Comparison of ENCODE assay signal across 8 mouse cellular contexts in the genomic region with DNA sequence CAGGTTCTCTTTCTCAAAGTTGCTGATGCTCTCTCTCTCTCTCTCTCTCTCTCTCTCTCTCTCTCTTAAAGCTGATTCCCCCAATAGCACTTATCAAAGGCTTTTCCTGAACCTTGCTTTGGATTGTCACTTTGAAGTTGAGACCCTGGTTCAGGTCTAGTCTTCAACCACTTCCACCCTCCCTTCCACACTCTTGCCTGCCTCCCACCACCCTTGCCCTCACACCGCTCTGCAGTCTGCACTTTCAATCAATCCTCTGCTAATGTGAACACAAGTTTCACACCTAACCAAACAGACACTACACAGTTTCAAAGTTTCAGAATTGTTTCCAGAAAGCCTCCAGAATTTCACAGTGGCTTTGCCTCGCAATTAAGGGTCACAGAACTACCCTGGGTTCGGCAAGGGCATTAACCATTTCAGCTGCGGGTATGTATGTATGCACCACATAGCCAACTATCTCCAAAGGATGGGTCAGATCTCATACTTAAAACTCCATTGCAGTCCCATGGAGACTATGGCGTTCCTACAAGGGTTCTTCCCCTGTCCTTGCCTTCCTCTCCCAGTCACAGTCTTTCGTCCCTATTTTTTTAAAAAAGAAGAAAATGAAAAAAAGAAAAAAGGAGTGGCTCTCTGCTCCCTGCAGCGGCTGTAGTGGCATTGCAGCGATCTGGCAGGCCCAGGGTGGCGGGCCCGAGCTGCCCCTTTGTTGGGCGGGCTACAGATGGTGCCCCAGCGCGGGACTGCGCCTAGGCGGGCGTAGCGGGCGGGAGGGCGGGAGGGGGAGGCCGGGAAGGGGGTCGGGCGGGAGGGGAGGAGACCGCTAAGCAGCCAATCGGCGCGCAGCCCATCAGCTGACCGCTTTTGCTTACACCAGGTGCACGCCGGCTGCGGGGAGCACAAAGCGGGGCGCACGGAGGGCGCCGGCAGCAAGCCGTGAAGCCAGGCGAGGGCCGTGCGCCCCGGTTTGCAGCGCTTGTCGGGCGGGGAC. TPM values are rescaled to one million over a fixed set of nuclear protein-coding genes. Genes with fewer than 3 reads are reported as not detected.
DNase-seq lines count a peak whose midpoint lies in the region; ATAC-seq and TF ChIP-seq lines count a peak whose summit lies in the region.

Gene Lrrn1, plus strand, starts transcription at position 892 of the 988 bp plus-strand sequence.

- H3K4me1 ChIP-seq in heart, adult 2 months (ENCODE audit: control insufficient read depth, insufficient read depth, low read length): no peaks in the 10 kb centered on the region
- H3K4me1 ChIP-seq in brown adipose tissue, adult 24 weeks (ENCODE audit: control insufficient read depth, insufficient read depth, insufficient read length, low read length): peaks cover 3% of the 10 kb centered on the region; the same call in 1 of the 2 replicates
- H3K4me1 ChIP-seq in forebrain, embryonic 12.5 days: peaks cover 28% of the 10 kb centered on the region
- peaks cover 16% of the 10 kb centered on the region for H3K4me1 ChIP-seq in hindbrain, embryonic 14.5 days (replicated peaks; ENCODE audit: control insufficient read depth, insufficient read depth, low read length)
- peaks cover 23% of the 10 kb centered on the region for H3K4me1 ChIP-seq in midbrain, embryonic 16.5 days (ENCODE audit: control insufficient read depth, insufficient read depth, low read length)

- no peak for TF ChIP-seq POLR2A in heart, adult 2 months (IDR thresholded peaks at IDR 0.05; ENCODE audit: insufficient read depth, low read depth, low read length)

- 6% methylated on average over 30 of the region's 43 CpGs for WGBS in heart, adult 2 months
- 2% methylated on average over 40 of the region's 43 CpGs for WGBS in forebrain, embryonic 12.5 days
- 2% methylated on average over 40 of the region's 43 CpGs for WGBS in hindbrain, embryonic 14.5 days
- WGBS in midbrain, embryonic 16.5 days: 3% methylated on average over 36 of the region's 43 CpGs

- no peak for TF ChIP-seq EP300 in heart, adult 2 months (IDR thresholded peaks at IDR 0.05; ENCODE audit: insufficient read depth, low read depth, low read length)

- no peaks in the 10 kb centered on the region for H3K79me2 ChIP-seq in heart, adult 2 months (replicated peaks; ENCODE audit: control insufficient read depth, insufficient read depth, low read length)

- H3K27ac ChIP-seq in heart, adult 2 months: no peak within 1 kb of the TSS
- H3K27ac ChIP-seq in brown adipose tissue, adult 24 weeks (replicated peaks; ENCODE audit: low read depth, low read length): no peak within 1 kb of the TSS
- H3K27ac ChIP-seq in forebrain, embryonic 12.5 days: peak within 1 kb of the TSS; percentile 90
- peak within 1 kb of the TSS; percentile 97 for H3K27ac ChIP-seq in hindbrain, embryonic 14.5 days
- H3K27ac ChIP-seq in left cerebral cortex, adult 2 months: peak within 1 kb of the TSS; percentile 89
- H3K27ac ChIP-seq in midbrain, embryonic 16.5 days (ENCODE audit: low read length): peak within 1 kb of the TSS; percentile 94

- no peaks in the 10 kb centered on the region for H3K36me3 ChIP-seq in heart, adult 2 months (ENCODE audit: control insufficient read depth, insufficient read depth, low read length)
- H3K36me3 ChIP-seq in forebrain, embryonic 12.5 days (replicated peaks): no peaks in the 10 kb centered on the region
- H3K36me3 ChIP-seq in hindbrain, embryonic 14.5 days (replicated peaks; ENCODE audit: control insufficient read depth, insufficient read depth): no peaks in the 10 kb centered on the region
- H3K36me3 ChIP-seq in midbrain, embryonic 16.5 days (ENCODE audit: control insufficient read depth, insufficient read depth, low read length): no peaks in the 10 kb centered on the region

- peaks cover 6% of the 10 kb centered on the region for H3K27me3 ChIP-seq in heart, adult 2 months (ENCODE audit: control insufficient read depth, insufficient read depth, low read length)
- no peaks in the 10 kb centered on the region for H3K27me3 ChIP-seq in forebrain, embryonic 12.5 days
- no peaks in the 10 kb centered on the region for H3K27me3 ChIP-seq in hindbrain, embryonic 14.5 days (ENCODE audit: control insufficient read depth, insufficient read depth, low read length)
- H3K27me3 ChIP-seq in midbrain, embryonic 16.5 days (ENCODE audit: control insufficient read depth, insufficient read depth, low read depth, low read length): no peaks in the 10 kb centered on the region

- peak within 1 kb of the TSS; percentile 14; the same call in 1 of the 2 replicates for H3K4me3 ChIP-seq in heart, adult 2 months
- peak within 1 kb of the TSS; percentile 37 for H3K4me3 ChIP-seq in brown adipose tissue, adult 24 weeks (ENCODE audit: insufficient read depth, low read depth, low read length)
- H3K4me3 ChIP-seq in forebrain, embryonic 12.5 days (replicated peaks): peak within 1 kb of the TSS; percentile 84
- H3K4me3 ChIP-seq in hindbrain, embryonic 14.5 days (replicated peaks; ENCODE audit: low read length): peak within 1 kb of the TSS; percentile 94
- peak within 1 kb of the TSS; percentile 88 for H3K4me3 ChIP-seq in left cerebral cortex, adult 2 months
- H3K4me3 ChIP-seq in midbrain, embryonic 16.5 days (ENCODE audit: low read depth, low read length): peak within 1 kb of the TSS; percentile 78

- no peak for TF ChIP-seq CTCF in heart, adult 2 months (IDR thresholded peaks at IDR 0.05)
- peak; percentile 32 for TF ChIP-seq CTCF in left cerebral cortex, adult 2 months (IDR thresholded peaks at IDR 0.05)

- ATAC-seq in forebrain, embryonic 12.5 days (ENCODE audit: low FRiP score): peak; percentile 95
- ATAC-seq in hindbrain, embryonic 14.5 days (ENCODE audit: low FRiP score): peak; percentile 95
- peak; percentile 96 for ATAC-seq in midbrain, embryonic 16.5 days

- no peaks in the 10 kb centered on the region for H3K9me3 ChIP-seq in forebrain, embryonic 12.5 days
- H3K9me3 ChIP-seq in hindbrain, embryonic 14.5 days (ENCODE audit: control insufficient read depth, low read length): no peaks in the 10 kb centered on the region
- no peaks in the 10 kb centered on the region for H3K9me3 ChIP-seq in midbrain, embryonic 16.5 days (replicated peaks; ENCODE audit: control insufficient read depth, low read length, poor library complexity, severe bottlenecking)

- peak within 1 kb of the TSS; percentile 26; the same call in 1 of the 2 replicates for H3K9ac ChIP-seq in heart, adult 2 months (ENCODE audit: low read depth, low read length)
- H3K9ac ChIP-seq in forebrain, embryonic 12.5 days: peak within 1 kb of the TSS; percentile 91
- H3K9ac ChIP-seq in hindbrain, embryonic 14.5 days: peak within 1 kb of the TSS; percentile 96
- peak within 1 kb of the TSS; percentile 95 for H3K9ac ChIP-seq in midbrain, embryonic 16.5 days (ENCODE audit: low read depth, low read length)

- intact Hi-C loops in heart, adult 2 months (cut with DNase I): no loop called here
- intact Hi-C loops in heart, postnatal 25 days (cut with DNase I): no loop called here
- intact Hi-C loops in left cerebral cortex, adult 2 months (cut with DNase I): no loop called here

- peak within 1 kb of the TSS; percentile 73 for H3K4me2 ChIP-seq in forebrain, embryonic 12.5 days
- peak within 1 kb of the TSS; percentile 66 for H3K4me2 ChIP-seq in hindbrain, embryonic 14.5 days (replicated peaks)
- peak within 1 kb of the TSS; percentile 70 for H3K4me2 ChIP-seq in midbrain, embryonic 16.5 days (ENCODE audit: low read length)

- DNase-seq in heart, adult 2 months: no peak
- DNase-seq in heart, postnatal 25 days (ENCODE audit: low spot score): no peak
- peak; percentile 80 for DNase-seq in hindbrain, embryonic 14.5 days (ENCODE audit: low spot score)
- peak; percentile 78 to 80 for DNase-seq in left cerebral cortex, adult 2 months (ENCODE audit: extremely low spot score in 1 of 2, low spot score in 2 of 2)
- DNase-seq in telencephalon, adult 2 months (ENCODE audit: low read depth, low spot score): peak; percentile 73

RNA-seq across cellular contexts. Expression of gene Lrrn1, which starts in this region (rescaled TPM):
- under 1 TPM; 0.05 to 0.11 TPM for total RNA-seq in heart, adult 2 months (2021)
- 0.29 and 0.47 TPM in 2 replicates for polyA plus RNA-seq in heart, adult 2 months (2012; rRNA removed)
- under 1 TPM; 0.34 to 0.36 TPM for total RNA-seq in heart, postnatal 25 days (2021)
- polyA plus RNA-seq in brown adipose tissue, adult 24 weeks (2012; ENCODE audit: insufficient read depth, insufficient read length, missing spikeins): not detected in 2 replicates
- polyA plus RNA-seq in forebrain, embryonic 12.5 days (2016; fragmentation: Nextera tagmentation; extraction: Ambion mirVana): 123 and 130 TPM in 2 replicates
- 101 and 118 TPM in 2 replicates for polyA plus RNA-seq in hindbrain, embryonic 14.5 days (2014; fragmentation: Nextera tagmentation; extraction: Ambion mirVana)
- 10 to 100 TPM; 49.7 to 52.7 TPM for total RNA-seq in left cerebral cortex, adult 2 months (2021)
- polyA plus RNA-seq in midbrain, embryonic 16.5 days (2015; fragmentation: Nextera tagmentation; extraction: Ambion mirVana): 60.1 and 67.0 TPM in 2 replicates

Comparison
In these comparisons a context has a peak if more than half of its experiments do, and no peak if none do; other contexts are left out.
1. RNA of gene Lrrn1 (total RNA-seq): 49.7 to 52.7 TPM in left cerebral cortex, adult 2 months; 0.34 to 0.36 TPM in heart, postnatal 25 days and 0.05 to 0.11 TPM in heart, adult 2 months; every median in the first group is over 10 times any median in the second.
2. RNA of gene Lrrn1 (polyA plus RNA-seq): 123 to 130 TPM in forebrain, embryonic 12.5 days, 101 to 118 TPM in hindbrain, embryonic 14.5 days and 60.1 to 67.0 TPM in midbrain, embryonic 16.5 days; 0.29 to 0.47 TPM in heart, adult 2 months and not detected in brown adipose tissue, adult 24 weeks; every median in the first group is over 10 times any median in the second.
3. DNase-seq: peak in hindbrain, embryonic 14.5 days (single experiment), left cerebral cortex, adult 2 months (2 of 2) and telencephalon, adult 2 months (single experiment); none in heart, adult 2 months (0 of 2) and heart, postnatal 25 days (single experiment).
4. H3K27ac ChIP-seq: peak in forebrain, embryonic 12.5 days (single experiment), hindbrain, embryonic 14.5 days (single experiment), left cerebral cortex, adult 2 months (single experiment) and midbrain, embryonic 16.5 days (single experiment); none in heart, adult 2 months (single experiment) and brown adipose tissue, adult 24 weeks (single experiment).
5. H3K4me3 ChIP-seq: peak in every context shown above with its lines; median percentile 94 in hindbrain, embryonic 14.5 days; 88 in left cerebral cortex, adult 2 months; 84 in forebrain, embryonic 12.5 days; 78 in midbrain, embryonic 16.5 days; 37 in brown adipose tissue, adult 24 weeks; 14 in heart, adult 2 months.
6. H3K9ac ChIP-seq: peak in every context shown above with its lines; median percentile 96 in hindbrain, embryonic 14.5 days; 95 in midbrain, embryonic 16.5 days; 91 in forebrain, embryonic 12.5 days; 26 in heart, adult 2 months.
7. Peak in every context shown above with its lines, with median percentiles within 50 percentile points of each other: ATAC-seq and H3K4me2 ChIP-seq.